ENCODE assay signal across 8 mouse cellular contexts in genomic region chrX:105121227-105121865, GRCm38 (mm10). TPM values are rescaled to one million over a fixed set of nuclear protein-coding genes. Genes with fewer than 3 reads are reported as not detected.
A peak's percentile ranks its signal among the peaks of the same experiment; 100 is the strongest.
DNase-seq lines count a peak whose midpoint lies in the region; ATAC-seq lines count a peak whose summit lies in the region.

No protein-coding gene starts in this region.

- peak; percentile 85 for DNase-seq in CD4-positive, CD25-positive, alpha-beta regulatory T cell, adult 2 months (ENCODE audit: low read depth, low spot score)
- DNase-seq in c-Kit-positive CD71-positive TER-119-negative erythroid progenitor cells, embryonic 14.5 days (ENCODE audit: low read depth) = peak; percentile 36
- peak; percentile 80 for DNase-seq in forebrain, embryonic 11.5 days (ENCODE audit: low spot score)
- peak; percentile 67 for DNase-seq in kidney, postnatal 14 days
- DNase-seq in naive thymus-derived CD4-positive, alpha-beta T cell, adult 2 months (ENCODE audit: low read depth) = peak; percentile 77

- no peaks in the 10 kb centered on the region for H3K4me1 ChIP-seq in forebrain, embryonic 11.5 days (replicated peaks; ENCODE audit: control insufficient read depth, insufficient read depth, low read length)
- H3K4me1 ChIP-seq in heart, embryonic 15.5 days (replicated peaks) = no peaks in the 10 kb centered on the region
- peaks cover 4% of the 10 kb centered on the region; the same call in 1 of the 2 replicates for H3K4me1 ChIP-seq in liver, embryonic 12.5 days
- no peaks in the 10 kb centered on the region for H3K4me1 ChIP-seq in stomach, embryonic 15.5 days

- WGBS in forebrain, embryonic 11.5 days = 19% methylated on average over 38 of the region's 38 CpGs
- 16% methylated on average over 38 of the region's 38 CpGs for WGBS in heart, embryonic 15.5 days
- WGBS in liver, embryonic 12.5 days (ENCODE audit: insufficient replicate concordance) = 13% methylated on average over 38 of the region's 38 CpGs
- WGBS in stomach, embryonic 15.5 days = 23% methylated on average over 34 of the region's 38 CpGs

- H3K27ac ChIP-seq in forebrain, embryonic 11.5 days (ENCODE audit: low read depth, low read length) = no peak overlapping the region
- H3K27ac ChIP-seq in heart, embryonic 15.5 days = no peak overlapping the region
- no peak overlapping the region for H3K27ac ChIP-seq in liver, embryonic 12.5 days
- no peak overlapping the region for H3K27ac ChIP-seq in stomach, embryonic 15.5 days

- no peaks in the 10 kb centered on the region for H3K9me3 ChIP-seq in forebrain, embryonic 11.5 days (ENCODE audit: control insufficient read depth, low read length)
- H3K9me3 ChIP-seq in heart, embryonic 15.5 days (replicated peaks) = no peaks in the 10 kb centered on the region
- no peaks in the 10 kb centered on the region for H3K9me3 ChIP-seq in liver, embryonic 12.5 days (replicated peaks)
- no peaks in the 10 kb centered on the region for H3K9me3 ChIP-seq in stomach, embryonic 15.5 days

- H3K9ac ChIP-seq in forebrain, embryonic 11.5 days (ENCODE audit: low read length) = peak overlapping the region; percentile 57
- H3K9ac ChIP-seq in heart, embryonic 15.5 days = peak overlapping the region; percentile 57
- peak overlapping the region; percentile 55; the same call in 1 of the 2 replicates for H3K9ac ChIP-seq in liver, embryonic 12.5 days
- H3K9ac ChIP-seq in stomach, embryonic 15.5 days = 0 out of 2 replicates have a peak overlapping the region, but pooled peaks have one; percentile 34

- ATAC-seq in forebrain, embryonic 11.5 days (replicated peaks; ENCODE audit: low FRiP score) = peak; percentile 89
- peak; percentile 72 for ATAC-seq in heart, embryonic 15.5 days (replicated peaks; ENCODE audit: insufficient number of reproducible peaks, insufficient read depth, low FRiP score, low read depth)
- peak; percentile 68 for ATAC-seq in liver, embryonic 12.5 days
- peak; percentile 48 for ATAC-seq in stomach, embryonic 15.5 days (ENCODE audit: insufficient read depth, low FRiP score, low read depth)

- no peaks in the 10 kb centered on the region for H3K36me3 ChIP-seq in forebrain, embryonic 11.5 days (ENCODE audit: control insufficient read depth, insufficient read depth, low read length)
- no peaks in the 10 kb centered on the region for H3K36me3 ChIP-seq in heart, embryonic 15.5 days
- H3K36me3 ChIP-seq in liver, embryonic 12.5 days = no peaks in the 10 kb centered on the region
- H3K36me3 ChIP-seq in stomach, embryonic 15.5 days = no peaks in the 10 kb centered on the region

- H3K4me3 ChIP-seq in forebrain, embryonic 11.5 days (ENCODE audit: low read depth, low read length) = peak overlapping the region; percentile 50
- peak overlapping the region; percentile 56 for H3K4me3 ChIP-seq in heart, embryonic 15.5 days
- peak overlapping the region; percentile 59 for H3K4me3 ChIP-seq in liver, embryonic 12.5 days
- peak overlapping the region; percentile 56 for H3K4me3 ChIP-seq in stomach, embryonic 15.5 days (replicated peaks)

- H3K27me3 ChIP-seq in forebrain, embryonic 11.5 days (ENCODE audit: control insufficient read depth, insufficient read depth, low read length) = peaks cover 35% of the 10 kb centered on the region
- peaks cover 24% of the 10 kb centered on the region for H3K27me3 ChIP-seq in heart, embryonic 15.5 days
- peaks cover 49% of the 10 kb centered on the region for H3K27me3 ChIP-seq in liver, embryonic 12.5 days (replicated peaks)
- H3K27me3 ChIP-seq in stomach, embryonic 15.5 days (replicated peaks) = peaks cover 10% of the 10 kb centered on the region; the same call in 1 of the 2 replicates

- H3K4me2 ChIP-seq in forebrain, embryonic 11.5 days (ENCODE audit: low read depth, low read length, severe bottlenecking) = peak overlapping the region; percentile 76
- H3K4me2 ChIP-seq in heart, embryonic 15.5 days = peak overlapping the region; percentile 92
- peak overlapping the region; percentile 91 for H3K4me2 ChIP-seq in liver, embryonic 12.5 days
- H3K4me2 ChIP-seq in stomach, embryonic 15.5 days = peak overlapping the region; percentile 83

RNA-seq across cellular contexts. Expression of gene Magee1, which starts 1.2 kb away (rescaled TPM):
- 39.0 and 39.6 TPM in 2 replicates for polyA plus RNA-seq in forebrain, embryonic 11.5 days (2014; fragmentation: Nextera tagmentation; extraction: Ambion mirVana)
- polyA plus RNA-seq in heart, embryonic 15.5 days (2015; fragmentation: Nextera tagmentation; extraction: Ambion mirVana) = 11.5 and 15.4 TPM in 2 replicates
- 3.1 and 3.2 TPM in 2 replicates for polyA plus RNA-seq in liver, embryonic 12.5 days (2016; fragmentation: Nextera tagmentation; extraction: Ambion mirVana)
- 22.2 and 22.4 TPM in 2 replicates for polyA plus RNA-seq in stomach, embryonic 15.5 days (2015; fragmentation: Nextera tagmentation; extraction: Ambion mirVana)

RNA-seq across cellular contexts. Expression of gene Pbdc1, which starts 41.8 kb away (rescaled TPM):
- polyA plus RNA-seq in forebrain, embryonic 11.5 days (2014; fragmentation: Nextera tagmentation; extraction: Ambion mirVana) = 68.2 and 73.3 TPM in 2 replicates
- 33.3 and 37.1 TPM in 2 replicates for polyA plus RNA-seq in heart, embryonic 15.5 days (2015; fragmentation: Nextera tagmentation; extraction: Ambion mirVana)
- polyA plus RNA-seq in liver, embryonic 12.5 days (2016; fragmentation: Nextera tagmentation; extraction: Ambion mirVana) = 51.5 and 54.0 TPM in 2 replicates
- polyA plus RNA-seq in stomach, embryonic 15.5 days (2015; fragmentation: Nextera tagmentation; extraction: Ambion mirVana) = 63.8 and 67.7 TPM in 2 replicates
